In the genomic region with DNA sequence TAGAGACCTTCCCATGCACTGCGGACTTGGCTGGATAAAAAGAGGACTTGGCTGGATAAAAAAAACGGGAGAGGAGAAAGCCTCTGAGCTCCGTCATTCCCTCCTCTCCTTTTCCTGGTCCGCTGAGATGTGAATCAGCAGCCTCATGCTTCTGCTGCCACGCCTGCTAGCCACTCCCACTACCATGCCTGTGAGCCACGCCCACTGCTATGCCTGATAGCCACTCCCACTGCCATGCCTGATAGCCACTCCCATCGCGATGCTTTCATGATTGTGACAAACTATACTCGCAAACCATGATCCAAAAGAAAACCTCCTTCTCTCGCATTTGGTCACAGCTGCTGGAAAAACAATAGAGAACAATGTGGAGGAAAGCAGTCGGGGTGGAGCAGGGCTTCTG, we compare ENCODE assay signal across 13 mouse cellular contexts.
"Had no signal": no experiment of that assay in that cellular context is flagged by ENCODE, and none has a peak within 500 bp of the region (broad histone marks: within the 10 kb centered on the region; RNA-seq: fewer than 3 reads in every experiment).

No protein-coding gene starts in this region.

- H3K4me3 ChIP-seq: layer of hippocampus, adult 2 months; limb, embryonic 13.5 days; midbrain, embryonic 12.5 days; neural tube, embryonic 13.5 days had no signal

- DNase-seq: kidney, adult 9 months; kidney, postnatal 10 days; kidney, postnatal 4 days; lung, embryonic 14.5 days; lung, postnatal 10 days; lung, postnatal 4 days; right cerebral cortex, postnatal 14 days; thymus, postnatal 4 days had no signal

- H3K27ac ChIP-seq: layer of hippocampus, adult 2 months; limb, embryonic 13.5 days; midbrain, embryonic 12.5 days; neural tube, embryonic 13.5 days had no signal

- H3K27me3 ChIP-seq: limb, embryonic 13.5 days; midbrain, embryonic 12.5 days; neural tube, embryonic 13.5 days had no signal

- ATAC-seq: midbrain, embryonic 16.5 days had no signal

- H3K36me3 ChIP-seq: limb, embryonic 13.5 days; midbrain, embryonic 12.5 days; neural tube, embryonic 13.5 days had no signal

- H3K9ac ChIP-seq: limb, embryonic 13.5 days; lung, embryonic 14.5 days; midbrain, embryonic 12.5 days; neural tube, embryonic 13.5 days had no signal

- H3K9me3 ChIP-seq: limb, embryonic 13.5 days; neural tube, embryonic 13.5 days had no signal

- H3K4me2 ChIP-seq: limb, embryonic 13.5 days; lung, embryonic 14.5 days; midbrain, embryonic 12.5 days; neural tube, embryonic 13.5 days had no signal
